Mouse (Mus musculus) CH12.LX (cell line): ENCODE measurements at regions not wholly inside any gene's neighbourhood (a gene's known extent, or its start where the extent isn't known, plus 50 kb on each side); places are given as distances from the start of the nearest gene placed in this dataset.

Source experiments
- BHLHE40 ChIP-seq: IDR thresholded peaks from 2 replicates; pipeline ENCODE4 v1.6.1; 2011; ENCODE audit warnings: mild to moderate bottlenecking, low read depth, low read length, improper control_type of control experiment
- CHD2 ChIP-seq: IDR thresholded peaks from 2 replicates; pipeline ENCODE4 v1.6.1; 2011; ENCODE audit warnings: low read length, improper control_type of control experiment
- CTCF ChIP-seq, 2 experiments: IDR thresholded peaks in 1 of 2; conservative IDR thresholded peaks in 1 of 2; 2 replicates each; pipeline ENCODE4 v1.5.1; 2011 to 2012; ENCODE audit warnings: low read depth in 2 of 2, low read length in 2 of 2, improper control_type of control experiment in 1 of 2, inconsistent platforms in 1 of 2, mild to moderate bottlenecking in 1 of 2, moderate library complexity in 1 of 2
- EP300 ChIP-seq: IDR thresholded peaks from 2 replicates; pipeline ENCODE4 v1.6.1; 2011; ENCODE audit warnings: low read length, improper control_type of control experiment
- JUND ChIP-seq: conservative IDR thresholded peaks from 2 replicates; pipeline ENCODE4 v1.6.1; 2011; ENCODE audit warnings: low read depth, low read length, improper control_type of control experiment
- POLR2A ChIP-seq: IDR thresholded peaks from 2 replicates; pipeline ENCODE4 v1.6.1; 2011; ENCODE audit warnings: low read depth, mild to moderate bottlenecking, improper control_type of control experiment, low read length
- POLR2AphosphoS2 ChIP-seq: IDR thresholded peaks from 2 replicates; pipeline ENCODE4 v1.6.1; 2011; ENCODE audit warnings: low read depth, low read length, improper control_type of control experiment
- SIN3A ChIP-seq: IDR thresholded peaks from 2 replicates; pipeline ENCODE4 v1.6.1; 2012; ENCODE audit warnings: low read length, improper control_type of control experiment, inconsistent platforms
- USF1 ChIP-seq: IDR thresholded peaks from 2 replicates; pipeline ENCODE4 v1.6.1; 2014; ENCODE audit warnings: low read depth, mild to moderate bottlenecking, inconsistent platforms, low read length, improper control_type of control experiment
- ZC3H11A ChIP-seq: IDR thresholded peaks from 2 replicates; pipeline ENCODE4 v1.6.1; 2012; ENCODE audit warnings: low read depth, mild to moderate bottlenecking, inconsistent platforms, low read length, improper control_type of control experiment
- ZNF384 ChIP-seq: IDR thresholded peaks from 2 replicates; pipeline ENCODE4 v1.6.1; 2012; ENCODE audit warnings: low read depth, low read length, improper control_type of control experiment, inconsistent platforms

- TF ChIP-seq POLR2A (no peak), CTCF (conservative IDR thresholded peaks at IDR 0.05 in 1 of 2, IDR thresholded peaks at IDR 0.05 in 1 of 2; ENCODE audit: low read depth in 2 of 2, low read length in 2 of 2) (no peak), USF1 (no peak), JUND (no peak), SIN3A (no peak), POLR2AphosphoS2 (no peak), ZNF384 (no peak), ZC3H11A (no peak), BHLHE40 (no peak), EP300 (no peak), CHD2 (no peak)
These were observed 486.8 kb downstream of the Hao1 start for GRCm38 (mm10) chr2:134067404-134067803.
